Mouse (Mus musculus) bone marrow macrophage, adult 2 months (primary cell): ENCODE results near the gene Anln.

Experiments
- CTCF ChIP-seq: IDR thresholded peaks from 2 replicates; pipeline ENCODE4 v1.5.1; 2012; ENCODE audit warnings: low read depth, mild to moderate bottlenecking, low read length, moderate library complexity
- POLR2A ChIP-seq: IDR thresholded peaks from 2 replicates; pipeline ENCODE4 v1.6.1; 2012; ENCODE audit warnings: mild to moderate bottlenecking, low read depth, low read length, borderline replicate concordance

DNA sequence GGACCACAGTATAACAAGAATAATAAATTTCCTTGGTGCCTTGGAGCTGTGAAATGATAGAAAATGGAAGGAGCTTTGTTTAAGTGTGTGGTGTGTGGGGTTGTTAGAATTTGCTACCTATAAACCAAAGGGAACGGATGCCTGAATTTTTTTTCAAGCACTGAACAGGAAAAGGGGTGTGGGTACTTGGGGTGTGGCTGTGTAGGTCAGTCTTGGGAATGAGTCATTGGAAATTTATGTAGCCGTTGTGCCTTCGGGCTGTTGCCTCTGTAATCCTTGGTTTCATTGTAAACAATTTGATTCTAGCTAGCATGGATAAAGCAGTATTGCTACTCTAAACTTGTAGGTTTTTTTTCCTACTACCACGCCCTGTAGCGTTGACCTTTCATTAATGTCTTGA, 1.4 kb upstream of the Anln start:
- TF ChIP-seq CTCF: no peak
- TF ChIP-seq POLR2A: no peak
